Mouse (Mus musculus): Measurements from ENCODE around the gene Nap1l3. TPM values are rescaled to one million over a fixed set of nuclear protein-coding genes. Genes with fewer than 3 reads are reported as not detected.

Nap1l3 gene
- polyA plus RNA-seq (2015; fragmentation: Nextera tagmentation; extraction: Ambion mirVana) = 2.4 and 2.8 TPM in 2 replicates

DNA sequence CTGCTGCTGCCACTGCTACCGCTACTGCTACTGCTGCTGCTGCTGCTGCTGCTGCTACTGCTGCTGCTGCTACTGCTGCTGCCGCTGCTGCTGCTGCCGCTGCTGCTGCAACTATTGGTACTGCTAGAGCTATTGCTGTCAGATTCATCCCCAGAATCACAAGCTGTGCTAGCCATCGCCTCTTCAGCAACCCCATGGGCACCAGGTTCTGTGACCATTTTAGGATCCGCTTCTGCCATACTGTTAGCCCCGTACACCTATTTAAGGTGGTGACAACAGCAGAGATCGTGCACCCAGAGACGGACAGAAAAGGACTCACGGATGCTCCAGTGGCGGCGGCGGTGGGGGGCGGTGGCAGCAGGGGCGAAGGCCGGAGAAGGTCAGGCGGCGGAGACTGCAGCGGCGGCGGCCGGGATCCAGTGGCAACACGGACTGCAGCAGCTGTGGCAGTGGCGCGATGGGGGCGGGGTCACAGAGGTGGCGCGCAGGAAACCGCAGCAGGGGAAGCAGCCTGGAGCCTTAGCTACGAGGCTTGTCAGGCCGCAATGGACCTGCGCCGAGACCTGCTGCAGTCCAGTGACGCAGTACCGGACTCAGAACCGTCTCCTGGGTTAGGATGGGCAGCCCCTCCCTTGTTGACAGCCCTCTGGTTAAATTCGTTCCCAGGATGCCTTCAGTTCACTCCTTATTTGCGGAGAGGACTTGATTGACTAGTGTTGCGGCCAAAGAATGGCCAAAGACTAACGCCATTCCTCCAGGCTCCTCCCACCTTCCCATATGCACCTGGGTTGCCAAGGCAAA, at the start of gene Nap1l3:
Gene Nap1l3 (minus strand): TSS at position 621 of the 801 bp plus-strand sequence.
- DNase-seq (ENCODE audit: low spot score) = peak; percentile 58
- H3K4me1 ChIP-seq (replicated peaks; ENCODE audit: control insufficient read depth, insufficient read depth) = no peaks in the 10 kb centered on the region
- peak within 1 kb of the TSS; percentile 51 for H3K4me3 ChIP-seq (ENCODE audit: low read depth, low read length)
- 8% methylated on average over 38 of the region's 39 CpGs for WGBS
- H3K4me2 ChIP-seq (replicated peaks; ENCODE audit: low read depth) = peak within 1 kb of the TSS; percentile 58
- no peaks in the 10 kb centered on the region for H3K9me3 ChIP-seq (ENCODE audit: control insufficient read depth, low read length)
- no peaks in the 10 kb centered on the region for H3K27me3 ChIP-seq (ENCODE audit: control insufficient read depth, insufficient read depth, low read length)
- no peaks in the 10 kb centered on the region for H3K36me3 ChIP-seq (ENCODE audit: control insufficient read depth, insufficient read depth, low read length)
- no peak within 1 kb of the TSS for H3K27ac ChIP-seq (replicated peaks)
- H3K9ac ChIP-seq (ENCODE audit: low read length) = peak within 1 kb of the TSS; percentile 38
- no peak for TF ChIP-seq EP300 (optimal IDR thresholded peaks at IDR 0.05)
- no peak for TF ChIP-seq CTCF (IDR thresholded peaks at IDR 0.05; ENCODE audit: low read depth)
- ATAC-seq (ENCODE audit: low FRiP score, low TSS enrichment) = peak; percentile 98

GRCm38 (mm10) chrX:122397652-122398051, 451 bp upstream of the Nap1l3 start:
- H3K4me1 ChIP-seq (replicated peaks; ENCODE audit: control insufficient read depth, insufficient read depth) = no peaks in the 10 kb centered on the region
- peak overlapping the region; percentile 58 for H3K4me2 ChIP-seq (replicated peaks; ENCODE audit: low read depth)
- no peaks in the 10 kb centered on the region for H3K9me3 ChIP-seq (ENCODE audit: control insufficient read depth, low read length)
- ATAC-seq (ENCODE audit: low FRiP score, low TSS enrichment) (0 out of 2 replicates have a peak, but pooled peaks have one; percentile 12), DNase-seq (ENCODE audit: low spot score) (no peak)
- 19% methylated on average over 8 of the region's 8 CpGs for WGBS
- H3K27me3 ChIP-seq (ENCODE audit: control insufficient read depth, insufficient read depth, low read length) = no peaks in the 10 kb centered on the region
- TF ChIP-seq EP300 (optimal IDR thresholded peaks at IDR 0.05) = no peak
- no peak for TF ChIP-seq CTCF (IDR thresholded peaks at IDR 0.05; ENCODE audit: low read depth)
- no peak overlapping the region for H3K9ac ChIP-seq (ENCODE audit: low read length)
- H3K4me3 ChIP-seq (ENCODE audit: low read depth, low read length) = peak overlapping the region; percentile 51
- no peak overlapping the region for H3K27ac ChIP-seq (replicated peaks)
- H3K36me3 ChIP-seq (ENCODE audit: control insufficient read depth, insufficient read depth, low read length) = no peaks in the 10 kb centered on the region

Data from stomach, postnatal 0 days (tissue).